Mouse (Mus musculus) heart, adult 2 months (tissue): Measurements from ENCODE around the gene Gal3st1.

Experiments
- CTCF ChIP-seq: fragments of 200-600 bp; IDR thresholded peaks from 2 replicates; pipeline ENCODE4 v1.8.1; 2022; ENCODE audit warnings: antibody characterized with exemption, mild to moderate bottlenecking, moderate library complexity
- EP300 ChIP-seq: fragments of 200-500 bp; IDR thresholded peaks from 2 replicates; pipeline ENCODE4 v1.6.1; 2011; ENCODE audit warnings: low read depth, low read length, control low read depth; ENCODE audit not compliant: insufficient read depth
- POLR2A ChIP-seq: fragments of 200-500 bp; IDR thresholded peaks from 2 replicates; pipeline ENCODE4 v1.6.1; 2011; ENCODE audit warnings: mild to moderate bottlenecking, low read depth, low read length, control low read depth; ENCODE audit not compliant: insufficient read depth

DNA sequence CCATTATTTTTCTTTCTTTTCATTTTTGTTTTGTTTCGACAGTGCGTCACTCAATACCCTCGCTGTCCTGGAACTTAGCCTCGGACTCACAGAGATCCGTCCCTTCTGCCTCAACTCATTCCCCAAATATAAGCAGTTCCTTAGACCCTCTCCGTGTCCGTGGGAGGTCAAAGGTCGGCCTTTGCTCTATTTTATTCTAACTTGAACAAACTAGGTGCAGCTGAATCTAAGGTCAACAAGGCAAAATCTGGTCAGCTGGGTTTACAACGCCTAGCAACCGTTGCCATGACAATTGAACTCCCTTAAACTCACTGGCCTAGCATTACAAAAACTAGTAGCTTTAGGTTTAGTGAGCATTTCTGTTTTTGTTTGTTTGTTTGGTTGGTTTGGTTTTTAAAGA, 20.3 kb upstream of the Gal3st1 start:
- TF ChIP-seq EP300 = no peak
- no peak for TF ChIP-seq POLR2A
- no peak for TF ChIP-seq CTCF
